Mouse (Mus musculus) hindlimb bud, embryonic 11.5 days (tissue): Measurements from ENCODE around the gene Ankrd12.
"Not testable (repeated sequence)": the region's sequence is repeated elsewhere in the genome, so short reads cannot be mapped to it uniquely, and the experiment has no call there.

Experiments used
- DNase-seq: peaks from one replicate; pipeline ENCODE4 v3.0.0-alpha.2; 2012; ENCODE audit warnings: low read depth, low spot score; ENCODE audit errors: extremely low spot score

Gene Ankrd12

GRCm38 (mm10) chr17:66085038-66085437 lies 8.1 kb upstream of the Ankrd12 start:
- no peak for DNase-seq

GRCm38 (mm10) chr17:66084486-66084885 lies 7.6 kb upstream of the Ankrd12 start:
- no peak for DNase-seq

GRCm38 (mm10) chr17:66077437-66077850 lies 555 bp upstream of the Ankrd12 start:
- DNase-seq = no peak

GRCm38 (mm10) chr17:66076174-66076927 lies 538 bp downstream of the Ankrd12 start:
- DNase-seq = no peak

GRCm38 (mm10) chr17:66075827-66076173 lies 1.1 kb downstream of the Ankrd12 start:
- no peak for DNase-seq

GRCm38 (mm10) chr17:66073971-66074370 lies 2.9 kb downstream of the Ankrd12 start:
- DNase-seq = no peak

GRCm38 (mm10) chr17:66069036-66069435 lies 7.9 kb downstream of the Ankrd12 start:
- DNase-seq = not testable (repeated sequence)

- no peak for DNase-seq
Measured at GRCm38 (mm10) chr17:66065115-66065514, 11.8 kb downstream of the Ankrd12 start.

GRCm38 (mm10) chr17:66061241-66061938 lies 15.5 kb downstream of the Ankrd12 start:
- DNase-seq = no peak

- no peak for DNase-seq
Measured at GRCm38 (mm10) chr17:66058160-66058559, 18.7 kb downstream of the Ankrd12 start.

GRCm38 (mm10) chr17:66057145-66057544 lies 19.7 kb downstream of the Ankrd12 start:
- no peak for DNase-seq

GRCm38 (mm10) chr17:66053349-66053748 lies 23.5 kb downstream of the Ankrd12 start:
- no peak for DNase-seq

GRCm38 (mm10) chr17:66048795-66049194 lies 28.1 kb downstream of the Ankrd12 start:
- no peak for DNase-seq

GRCm38 (mm10) chr17:66048199-66048598 lies 28.7 kb downstream of the Ankrd12 start:
- no peak for DNase-seq

- not testable (repeated sequence) for DNase-seq
Measured at GRCm38 (mm10) chr17:66043679-66044078, 33.2 kb downstream of the Ankrd12 start.

GRCm38 (mm10) chr17:66041020-66041419 lies 35.9 kb downstream of the Ankrd12 start:
- DNase-seq = no peak

- DNase-seq = no peak
Measured at GRCm38 (mm10) chr17:66033239-66033638, 43.6 kb downstream of the Ankrd12 start.

GRCm38 (mm10) chr17:66031991-66032390 lies 44.9 kb downstream of the Ankrd12 start:
- no peak for DNase-seq

GRCm38 (mm10) chr17:66024211-66024610 lies 52.7 kb downstream of the Ankrd12 start:
- no peak for DNase-seq

GRCm38 (mm10) chr17:66011790-66012189 lies 65.1 kb downstream of the Ankrd12 start:
- DNase-seq = no peak

- no peak for DNase-seq
Measured at GRCm38 (mm10) chr17:66007892-66008291, 69.0 kb downstream of the Ankrd12 start.

- DNase-seq = no peak
Measured at GRCm38 (mm10) chr17:66007473-66007872, 69.4 kb downstream of the Ankrd12 start.
